Mouse (Mus musculus) forebrain, embryonic 13.5 days (tissue): ENCODE data around the gene Rsph6a. TPM values are rescaled to one million over a fixed set of nuclear protein-coding genes. Genes with fewer than 3 reads are reported as not detected.
"Not testable (repeated sequence)": the region's sequence is repeated elsewhere in the genome, so short reads cannot be mapped to it uniquely, and the experiment has no call there.

Experiments used
- ATAC-seq: fragments of 200-750 bp; cut with Nextera tagmentation; 2 replicates; pipeline ENCODE4 v1.8.0; 2017
- H3K27ac ChIP-seq: fragments of 300-500 bp; sonication (generic); 2 replicates; pipeline ENCODE4 v1.5.1; 2015; ENCODE audit warnings: inconsistent platforms, mild to moderate bottlenecking, moderate library complexity
- H3K27me3 ChIP-seq: fragments of 300-500 bp; sonication (generic); 2 replicates; pipeline ENCODE4 v1.6.1; 2015; ENCODE audit warnings: mild to moderate bottlenecking, inconsistent platforms
- H3K36me3 ChIP-seq: fragments of 300-500 bp; sonication (generic); 2 replicates; pipeline ENCODE4 v1.6.1; 2015; ENCODE audit warnings: mild to moderate bottlenecking, inconsistent platforms; ENCODE audit not compliant: poor library complexity, severe bottlenecking
- H3K4me1 ChIP-seq: fragments of 300-500 bp; sonication (generic); 2 replicates; pipeline ENCODE4 v1.6.1; 2015; ENCODE audit warnings: inconsistent platforms
- H3K4me2 ChIP-seq: fragments of 300-500 bp; sonication (generic); 2 replicates; pipeline ENCODE4 v1.6.1; 2015; ENCODE audit warnings: inconsistent platforms, mild to moderate bottlenecking, moderate library complexity
- H3K4me3 ChIP-seq: fragments of 300-500 bp; sonication (generic); 2 replicates; pipeline ENCODE4 v1.5.1; 2015; ENCODE audit warnings: mild to moderate bottlenecking, inconsistent platforms
- H3K9ac ChIP-seq: fragments of 300-500 bp; sonication (generic); 2 replicates; pipeline ENCODE4 v1.6.1; 2015; ENCODE audit warnings: mild to moderate bottlenecking, inconsistent platforms
- H3K9me3 ChIP-seq: fragments of 300-500 bp; sonication (generic); replicated peaks from 2 replicates; pipeline ENCODE4 v1.6.1; 2016; ENCODE audit warnings: inconsistent platforms
- WGBS: fragments of 180-500 bp; shearing (Covaris S2); methylation state at CpG from one replicate; pipeline ENCODE4 v1.1.7; 2015; 5-methylcytosine and 5-hydroxymethylcytosine counted together
- polyA plus RNA-seq: library from polyadenylated mRNA; unstranded; fragments of >200 nt; fragmentation: Nextera tagmentation; extraction: Ambion mirVana; gene quantifications from 2 replicates; pipeline ENCODE4 v1.2.1, GENCODE M21; 2015

The Rsph6a gene
- polyA plus RNA-seq, 1 experiment from 2014 or later: not detected

GRCm38 (mm10) chr7:19050172-19050571, 4.3 kb upstream of the Rsph6a start:
- WGBS: 94% methylated on average over 8 of the region's 8 CpGs
- H3K36me3 ChIP-seq: peaks cover 78% of the 10 kb centered on the region
- no peak for ATAC-seq

GRCm38 (mm10) chr7:19051161-19051560, 3.3 kb upstream of the Rsph6a start:
- Histone ChIP-seq H3K27ac (no peak overlapping the region), H3K4me1 (peaks cover 12% of the 10 kb centered on the region), H3K4me2 (no peak overlapping the region), H3K4me3 (no peak overlapping the region), H3K36me3 (peaks cover 68% of the 10 kb centered on the region), H3K9ac (no peak overlapping the region), H3K9me3 (no peaks in the 10 kb centered on the region), H3K27me3 (no peaks in the 10 kb centered on the region)
- 77% methylated on average over 4 of the region's 4 CpGs for WGBS
- ATAC-seq: no peak

More at GRCm38 (mm10) chr7:19050172-19050571, 4.3 kb upstream of the Rsph6a start:
- H3K9ac ChIP-seq: no peak overlapping the region
- peaks cover 12% of the 10 kb centered on the region for H3K4me1 ChIP-seq
- no peaks in the 10 kb centered on the region for H3K27me3 ChIP-seq
- no peaks in the 10 kb centered on the region for H3K9me3 ChIP-seq
- no peak overlapping the region for H3K4me2 ChIP-seq
- H3K4me3 ChIP-seq: no peak overlapping the region
- no peak overlapping the region for H3K27ac ChIP-seq

GRCm38 (mm10) chr7:19052345-19053135, 1.9 kb upstream of the Rsph6a start:
- Histone ChIP-seq H3K36me3 (peaks cover 54% of the 10 kb centered on the region), H3K4me1 (peaks cover 12% of the 10 kb centered on the region), H3K4me3 (no peak overlapping the region), H3K27me3 (no peaks in the 10 kb centered on the region), H3K27ac (no peak overlapping the region), H3K4me2 (no peak overlapping the region), H3K9me3 (no peaks in the 10 kb centered on the region), H3K9ac (no peak overlapping the region)
- 88% methylated on average over 15 of the region's 15 CpGs for WGBS
- no peak for ATAC-seq

- Histone ChIP-seq H3K36me3 (peaks cover 49% of the 10 kb centered on the region), H3K27ac (no peak overlapping the region), H3K9ac (no peak overlapping the region), H3K27me3 (no peaks in the 10 kb centered on the region), H3K9me3 (no peaks in the 10 kb centered on the region), H3K4me2 (no peak overlapping the region), H3K4me1 (peaks cover 12% of the 10 kb centered on the region), H3K4me3 (no peak overlapping the region)
- ATAC-seq: no peak
- 92% methylated on average over 7 of the region's 7 CpGs for WGBS
These were observed 1.4 kb upstream of the Rsph6a start for GRCm38 (mm10) chr7:19053136-19053532.

- Histone ChIP-seq H3K4me2 (peak overlapping the region; percentile 52), H3K4me3 (peak overlapping the region; percentile 26), H3K36me3 (peaks cover 33% of the 10 kb centered on the region), H3K27ac (no peak overlapping the region), H3K9ac (peak overlapping the region; percentile 5; the same call in 1 of the 2 replicates), H3K27me3 (no peaks in the 10 kb centered on the region), H3K4me1 (peaks cover 12% of the 10 kb centered on the region), H3K9me3 (no peaks in the 10 kb centered on the region)
- 66% methylated on average over 9 of the region's 9 CpGs for WGBS
- ATAC-seq: peak; percentile 42
These were observed 237 bp downstream of the Rsph6a start for GRCm38 (mm10) chr7:19054777-19055076.

GRCm38 (mm10) chr7:19055108-19055507, 618 bp downstream of the Rsph6a start:
- ATAC-seq: no peak
- Histone ChIP-seq H3K27ac (no peak overlapping the region), H3K36me3 (peaks cover 29% of the 10 kb centered on the region), H3K4me3 (no peak overlapping the region), H3K4me2 (no peak overlapping the region), H3K9ac (0 out of 2 replicates have a peak overlapping the region, but pooled peaks have one; percentile 5), H3K4me1 (peaks cover 12% of the 10 kb centered on the region), H3K27me3 (no peaks in the 10 kb centered on the region), H3K9me3 (no peaks in the 10 kb centered on the region)
- WGBS: 96% methylated on average over 8 of the region's 8 CpGs

GRCm38 (mm10) chr7:19057405-19057804, 2.9 kb downstream of the Rsph6a start:
- H3K4me3 ChIP-seq: no peak overlapping the region
- no peak overlapping the region for H3K9ac ChIP-seq
- no peaks in the 10 kb centered on the region for H3K27me3 ChIP-seq
- peaks cover 6% of the 10 kb centered on the region for H3K36me3 ChIP-seq
- 90% methylated on average over 10 of the region's 10 CpGs for WGBS
- H3K4me1 ChIP-seq: peaks cover 12% of the 10 kb centered on the region
- no peak overlapping the region for H3K27ac ChIP-seq
- ATAC-seq: no peak
- H3K9me3 ChIP-seq: no peaks in the 10 kb centered on the region
- H3K4me2 ChIP-seq: no peak overlapping the region

- Histone ChIP-seq H3K27me3 (peaks cover 31% of the 10 kb centered on the region), H3K4me2 (no peak overlapping the region), H3K4me1 (no peaks in the 10 kb centered on the region), H3K4me3 (no peak overlapping the region), H3K9ac (no peak overlapping the region), H3K27ac (no peak overlapping the region), H3K36me3 (no peaks in the 10 kb centered on the region), H3K9me3 (no peaks in the 10 kb centered on the region)
- ATAC-seq: no peak
- WGBS: 53% methylated on average over 13 of the region's 13 CpGs
These were observed 11.4 kb downstream of the Rsph6a start for GRCm38 (mm10) chr7:19065896-19066295.

- 53% methylated on average over 14 of the region's 14 CpGs for WGBS
- Histone ChIP-seq H3K4me3 (no peak overlapping the region), H3K4me2 (no peak overlapping the region), H3K9me3 (no peaks in the 10 kb centered on the region), H3K36me3 (no peaks in the 10 kb centered on the region), H3K4me1 (no peaks in the 10 kb centered on the region), H3K27ac (no peak overlapping the region), H3K27me3 (peaks cover 31% of the 10 kb centered on the region), H3K9ac (no peak overlapping the region)
- no peak for ATAC-seq
These were observed 12.6 kb downstream of the Rsph6a start for GRCm38 (mm10) chr7:19067063-19067462.

GRCm38 (mm10) chr7:19067935-19068334, 13.4 kb downstream of the Rsph6a start:
- 69% methylated on average over 14 of the region's 14 CpGs for WGBS
- H3K9me3 ChIP-seq: no peaks in the 10 kb centered on the region
- no peaks in the 10 kb centered on the region for H3K36me3 ChIP-seq
- no peak for ATAC-seq
- peaks cover 31% of the 10 kb centered on the region for H3K27me3 ChIP-seq
- H3K27ac ChIP-seq: no peak overlapping the region
- no peak overlapping the region for H3K9ac ChIP-seq
- H3K4me1 ChIP-seq: no peaks in the 10 kb centered on the region
- H3K4me3 ChIP-seq: no peak overlapping the region
- H3K4me2 ChIP-seq: no peak overlapping the region

GRCm38 (mm10) chr7:19068707-19069106, 14.2 kb downstream of the Rsph6a start:
- Histone ChIP-seq H3K4me1 (no peaks in the 10 kb centered on the region), H3K27me3 (peaks cover 31% of the 10 kb centered on the region), H3K9ac (no peak overlapping the region), H3K4me3 (no peak overlapping the region), H3K27ac (no peak overlapping the region), H3K4me2 (no peak overlapping the region), H3K9me3 (no peaks in the 10 kb centered on the region), H3K36me3 (no peaks in the 10 kb centered on the region)
- 7% methylated on average over 2 of the region's 2 CpGs for WGBS
- no peak for ATAC-seq

- WGBS: 51% methylated on average over 3 of the region's 3 CpGs
These were observed 15.0 kb downstream of the Rsph6a start for GRCm38 (mm10) chr7:19069500-19069899.

GRCm38 (mm10) chr7:19071024-19071423, 16.5 kb downstream of the Rsph6a start:
- H3K4me1 ChIP-seq, H3K4me3 ChIP-seq, ATAC-seq, H3K9ac ChIP-seq, H3K9me3 ChIP-seq, H3K36me3 ChIP-seq, H3K27ac ChIP-seq, H3K4me2 ChIP-seq: not testable (repeated sequence)
- peaks cover 13% of the 10 kb centered on the region for H3K27me3 ChIP-seq
- 57% methylated on average over 3 of the region's 3 CpGs for WGBS

More at GRCm38 (mm10) chr7:19069500-19069899, 15.0 kb downstream of the Rsph6a start:
- no peak overlapping the region for H3K27ac ChIP-seq
- H3K36me3 ChIP-seq: no peaks in the 10 kb centered on the region
- ATAC-seq: no peak
- no peaks in the 10 kb centered on the region for H3K4me1 ChIP-seq
- no peak overlapping the region for H3K4me3 ChIP-seq
- H3K9ac ChIP-seq: no peak overlapping the region
- H3K9me3 ChIP-seq: no peaks in the 10 kb centered on the region
- H3K4me2 ChIP-seq: no peak overlapping the region
- peaks cover 28% of the 10 kb centered on the region for H3K27me3 ChIP-seq
